Mouse (Mus musculus): ENCODE data around the gene C1qtnf1. TPM values are rescaled to one million over a fixed set of nuclear protein-coding genes. Genes with fewer than 3 reads are reported as not detected.
A peak's percentile ranks its signal among the peaks of the same experiment; 100 is the strongest.
"Not testable (repeated sequence)": the region's sequence is repeated elsewhere in the genome, so short reads cannot be mapped to it uniquely, and the experiment has no call there.

Gene C1qtnf1
- 10 to 100 TPM; 25.0 to 33.4 TPM for total RNA-seq (2021)
- long read RNA-seq, experiment 1, partial matches to known transcripts, result 1 of 6 reads
- long read RNA-seq, experiment 1, other reads (novel, unspliced or antisense), result 3 of 6 reads
- long read RNA-seq, experiment 2, transcript C1qtnf1-201 (4 exons, 2,532 nt), result major isoform, 7 of 17 reads
- long read RNA-seq, experiment 2, partial matches to known transcripts, result 0 of 17 reads
- long read RNA-seq, experiment 2, other reads (novel, unspliced or antisense), result 9 of 17 reads

GRCm38 (mm10) chr11:118427986-118428385, at the start of gene C1qtnf1:
C1qtnf1 (plus strand) TSS chr11:118428203.
- no peak for DNase-seq (ENCODE audit: low spot score in 2 of 2)

GRCm38 (mm10) chr11:118378656-118379055, 49.3 kb upstream of the C1qtnf1 start:
- no peak for DNase-seq (ENCODE audit: low spot score in 2 of 2)

GRCm38 (mm10) chr11:118379251-118380009, 48.6 kb upstream of the C1qtnf1 start:
- peak; percentile 51 to 81 for DNase-seq (ENCODE audit: low spot score in 2 of 2)

- not testable (repeated sequence) for DNase-seq (ENCODE audit: low spot score in 2 of 2)
Measured at GRCm38 (mm10) chr11:118387816-118388215, 40.2 kb upstream of the C1qtnf1 start.

- no peak for DNase-seq (ENCODE audit: low spot score in 2 of 2)
Measured at GRCm38 (mm10) chr11:118393991-118394390, 34.0 kb upstream of the C1qtnf1 start.

GRCm38 (mm10) chr11:118394538-118394937, 33.5 kb upstream of the C1qtnf1 start:
- DNase-seq (ENCODE audit: low spot score in 2 of 2), result no peak

- no peak for DNase-seq (ENCODE audit: low spot score in 2 of 2)
Measured at GRCm38 (mm10) chr11:118397806-118398530, 30.0 kb upstream of the C1qtnf1 start.

GRCm38 (mm10) chr11:118399891-118400565, 28.0 kb upstream of the C1qtnf1 start:
- no peak for DNase-seq (ENCODE audit: low spot score in 2 of 2)

- DNase-seq (ENCODE audit: low spot score in 2 of 2), result no peak
Measured at GRCm38 (mm10) chr11:118400566-118400936, 27.5 kb upstream of the C1qtnf1 start.

- DNase-seq (ENCODE audit: low spot score in 2 of 2), result no peak
Measured at GRCm38 (mm10) chr11:118401195-118401594, 26.8 kb upstream of the C1qtnf1 start.

GRCm38 (mm10) chr11:118401760-118402280, 26.2 kb upstream of the C1qtnf1 start, which contains the start of gene Lgals3bp:
Lgals3bp (minus strand) TSS chr11:118402092.
- no peak for DNase-seq (ENCODE audit: low spot score in 2 of 2)

GRCm38 (mm10) chr11:118403183-118403582, 24.8 kb upstream of the C1qtnf1 start:
- no peak for DNase-seq (ENCODE audit: low spot score in 2 of 2)

- DNase-seq (ENCODE audit: low spot score in 2 of 2), result no peak
Measured at GRCm38 (mm10) chr11:118403951-118404899, 23.8 kb upstream of the C1qtnf1 start.

- DNase-seq (ENCODE audit: low spot score in 2 of 2), result no peak
Measured at GRCm38 (mm10) chr11:118405311-118405710, 22.7 kb upstream of the C1qtnf1 start.

- DNase-seq (ENCODE audit: low spot score in 2 of 2), result no peak
Measured at GRCm38 (mm10) chr11:118406521-118406920, 21.5 kb upstream of the C1qtnf1 start.

GRCm38 (mm10) chr11:118407318-118407910, 20.6 kb upstream of the C1qtnf1 start:
- DNase-seq (ENCODE audit: low spot score in 2 of 2), result no peak

GRCm38 (mm10) chr11:118408051-118408740, 19.8 kb upstream of the C1qtnf1 start:
- no peak for DNase-seq (ENCODE audit: low spot score in 2 of 2)

- DNase-seq (ENCODE audit: low spot score in 2 of 2), result no peak
Measured at GRCm38 (mm10) chr11:118409106-118410072, 18.6 kb upstream of the C1qtnf1 start.
